Mouse (Mus musculus): ENCODE data around the gene Acot7. TPM values are rescaled to one million over a fixed set of nuclear protein-coding genes. Genes with fewer than 3 reads are reported as not detected.

Gene Acot7
- polyA plus RNA-seq, 1 experiment: 167 TPM

- Histone ChIP-seq H3K36me3 (ENCODE audit: control insufficient read depth, insufficient read depth) (no peaks in the 10 kb centered on the region), H3K4me3 (no peak overlapping the region), H3K79me2 (ENCODE audit: control insufficient read depth, insufficient read depth) (no peaks in the 10 kb centered on the region), H3K4me2 (ENCODE audit: low read depth) (no peak overlapping the region), H3K27me3 (ENCODE audit: control insufficient read depth, insufficient read depth, insufficient read length) (peaks cover 39% of the 10 kb centered on the region), H3ac (ENCODE audit: control insufficient read depth, insufficient read length) (no peak overlapping the region)
- no peak for TF ChIP-seq USF1 (IDR thresholded peaks at IDR 0.05; ENCODE audit: low read depth)
- TF ChIP-seq POLR2AphosphoS2 (IDR thresholded peaks at IDR 0.05; ENCODE audit: insufficient read length, low read depth): no peak
- TF ChIP-seq MYOD1 (IDR thresholded peaks at IDR 0.05; ENCODE audit: control insufficient read depth in 1 of 3, insufficient read length in 2 of 3, low read depth in 2 of 3): no peak
- no peak for TF ChIP-seq E2F4 (IDR thresholded peaks at IDR 0.05; ENCODE audit: insufficient read depth)
- no peak for TF ChIP-seq CEBPB (IDR thresholded peaks at IDR 0.05; ENCODE audit: insufficient read depth, poor library complexity, severe bottlenecking)
- TF ChIP-seq POLR2A (IDR thresholded peaks at IDR 0.05; ENCODE audit: insufficient read length, low read depth): no peak
- TF ChIP-seq TCF3 (IDR thresholded peaks at IDR 0.05; ENCODE audit: insufficient read length, low read depth): no peak
- no peak for TF ChIP-seq TCF12 (IDR thresholded peaks at IDR 0.05; ENCODE audit: insufficient read depth, poor library complexity, severe bottlenecking)
- no peak for TF ChIP-seq MAX (IDR thresholded peaks at IDR 0.05; ENCODE audit: low read depth)
- no peak for TF ChIP-seq SRF (IDR thresholded peaks at IDR 0.05; ENCODE audit: control insufficient read depth, insufficient read length, low read depth)
- no peak for TF ChIP-seq REST (IDR thresholded peaks at IDR 0.05; ENCODE audit: insufficient read depth, insufficient read length)
- no peak for TF ChIP-seq MYOG (IDR thresholded peaks at IDR 0.05; ENCODE audit: control insufficient read depth in 1 of 3, insufficient read depth in 1 of 3, insufficient read length in 2 of 3, low read depth in 2 of 3)
Observed at GRCm38 (mm10) chr4:152162748-152163147, 15.2 kb upstream of the Acot7 start.

GRCm38 (mm10) chr4:152165036-152165931 is 12.7 kb upstream of the Acot7 start:
- no peak for TF ChIP-seq POLR2AphosphoS2 (IDR thresholded peaks at IDR 0.05; ENCODE audit: insufficient read length, low read depth)
- Histone ChIP-seq H3K79me2 (ENCODE audit: control insufficient read depth, insufficient read depth) (no peaks in the 10 kb centered on the region), H3ac (ENCODE audit: control insufficient read depth, insufficient read length) (no peak overlapping the region), H3K4me3 (no peak overlapping the region), H3K36me3 (ENCODE audit: control insufficient read depth, insufficient read depth) (no peaks in the 10 kb centered on the region), H3K4me2 (ENCODE audit: low read depth) (no peak overlapping the region), H3K27me3 (ENCODE audit: control insufficient read depth, insufficient read depth, insufficient read length) (peaks cover 14% of the 10 kb centered on the region)

- Histone ChIP-seq H3K79me2 (ENCODE audit: control insufficient read depth, insufficient read depth) (no peaks in the 10 kb centered on the region), H3ac (ENCODE audit: control insufficient read depth, insufficient read length) (no peak overlapping the region), H3K4me3 (no peak overlapping the region), H3K27me3 (ENCODE audit: control insufficient read depth, insufficient read depth, insufficient read length) (peaks cover 4% of the 10 kb centered on the region), H3K4me2 (ENCODE audit: low read depth) (no peak overlapping the region), H3K36me3 (ENCODE audit: control insufficient read depth, insufficient read depth) (no peaks in the 10 kb centered on the region)
- TF ChIP-seq MYOD1 (IDR thresholded peaks at IDR 0.05; ENCODE audit: control insufficient read depth in 1 of 3, insufficient read length in 2 of 3, low read depth in 2 of 3) (no peak), USF1 (IDR thresholded peaks at IDR 0.05; ENCODE audit: low read depth) (no peak), SRF (IDR thresholded peaks at IDR 0.05; ENCODE audit: control insufficient read depth, insufficient read length, low read depth) (no peak), REST (IDR thresholded peaks at IDR 0.05; ENCODE audit: insufficient read depth, insufficient read length) (no peak), CEBPB (IDR thresholded peaks at IDR 0.05; ENCODE audit: insufficient read depth, poor library complexity, severe bottlenecking) (no peak), POLR2AphosphoS2 (IDR thresholded peaks at IDR 0.05; ENCODE audit: insufficient read length, low read depth) (no peak), MYOG (IDR thresholded peaks at IDR 0.05; ENCODE audit: control insufficient read depth in 1 of 3, insufficient read depth in 1 of 3, insufficient read length in 2 of 3, low read depth in 2 of 3) (no peak), TCF12 (IDR thresholded peaks at IDR 0.05; ENCODE audit: insufficient read depth, poor library complexity, severe bottlenecking) (no peak), E2F4 (IDR thresholded peaks at IDR 0.05; ENCODE audit: insufficient read depth) (no peak), TCF3 (IDR thresholded peaks at IDR 0.05; ENCODE audit: insufficient read length, low read depth) (no peak), POLR2A (IDR thresholded peaks at IDR 0.05; ENCODE audit: insufficient read length, low read depth) (no peak), MAX (IDR thresholded peaks at IDR 0.05; ENCODE audit: low read depth) (no peak)
Observed at GRCm38 (mm10) chr4:152168052-152168451, 9.9 kb upstream of the Acot7 start.

- H3K27me3 ChIP-seq (ENCODE audit: control insufficient read depth, insufficient read depth, insufficient read length): peaks cover 4% of the 10 kb centered on the region
- no peak overlapping the region for H3K4me3 ChIP-seq
- H3K4me2 ChIP-seq (ENCODE audit: low read depth): no peak overlapping the region
- no peak overlapping the region for H3ac ChIP-seq (ENCODE audit: control insufficient read depth, insufficient read length)
- TF ChIP-seq TCF12 (IDR thresholded peaks at IDR 0.05; ENCODE audit: insufficient read depth, poor library complexity, severe bottlenecking): no peak
- no peak for TF ChIP-seq USF1 (IDR thresholded peaks at IDR 0.05; ENCODE audit: low read depth)
- TF ChIP-seq REST (IDR thresholded peaks at IDR 0.05; ENCODE audit: insufficient read depth, insufficient read length): no peak
- TF ChIP-seq POLR2A (IDR thresholded peaks at IDR 0.05; ENCODE audit: insufficient read length, low read depth): no peak
- no peak for TF ChIP-seq POLR2AphosphoS2 (IDR thresholded peaks at IDR 0.05; ENCODE audit: insufficient read length, low read depth)
- no peak for TF ChIP-seq MAX (IDR thresholded peaks at IDR 0.05; ENCODE audit: low read depth)
- no peak for TF ChIP-seq E2F4 (IDR thresholded peaks at IDR 0.05; ENCODE audit: insufficient read depth)
- TF ChIP-seq MYOD1 (IDR thresholded peaks at IDR 0.05; ENCODE audit: control insufficient read depth in 1 of 3, insufficient read length in 2 of 3, low read depth in 2 of 3): no peak
- no peak for TF ChIP-seq CEBPB (IDR thresholded peaks at IDR 0.05; ENCODE audit: insufficient read depth, poor library complexity, severe bottlenecking)
- no peaks in the 10 kb centered on the region for H3K36me3 ChIP-seq (ENCODE audit: control insufficient read depth, insufficient read depth)
- H3K79me2 ChIP-seq (ENCODE audit: control insufficient read depth, insufficient read depth): no peaks in the 10 kb centered on the region
Observed at GRCm38 (mm10) chr4:152169103-152169502, 8.8 kb upstream of the Acot7 start.

GRCm38 (mm10) chr4:152170286-152170685 is 7.6 kb upstream of the Acot7 start:
- Histone ChIP-seq H3K36me3 (ENCODE audit: control insufficient read depth, insufficient read depth) (no peaks in the 10 kb centered on the region), H3K27me3 (ENCODE audit: control insufficient read depth, insufficient read depth, insufficient read length) (peaks cover 4% of the 10 kb centered on the region), H3K79me2 (ENCODE audit: control insufficient read depth, insufficient read depth) (no peaks in the 10 kb centered on the region), H3K4me2 (ENCODE audit: low read depth) (no peak overlapping the region), H3ac (ENCODE audit: control insufficient read depth, insufficient read length) (no peak overlapping the region), H3K4me3 (no peak overlapping the region)
- TF ChIP-seq REST (IDR thresholded peaks at IDR 0.05; ENCODE audit: insufficient read depth, insufficient read length) (no peak), MYOG (IDR thresholded peaks at IDR 0.05; ENCODE audit: control insufficient read depth in 1 of 3, insufficient read depth in 1 of 3, insufficient read length in 2 of 3, low read depth in 2 of 3) (no peak), SRF (IDR thresholded peaks at IDR 0.05; ENCODE audit: control insufficient read depth, insufficient read length, low read depth) (no peak), E2F4 (IDR thresholded peaks at IDR 0.05; ENCODE audit: insufficient read depth) (no peak), USF1 (IDR thresholded peaks at IDR 0.05; ENCODE audit: low read depth) (no peak), TCF12 (IDR thresholded peaks at IDR 0.05; ENCODE audit: insufficient read depth, poor library complexity, severe bottlenecking) (no peak), POLR2AphosphoS2 (IDR thresholded peaks at IDR 0.05; ENCODE audit: insufficient read length, low read depth) (no peak), CEBPB (IDR thresholded peaks at IDR 0.05; ENCODE audit: insufficient read depth, poor library complexity, severe bottlenecking) (no peak), POLR2A (IDR thresholded peaks at IDR 0.05; ENCODE audit: insufficient read length, low read depth) (no peak), MAX (IDR thresholded peaks at IDR 0.05; ENCODE audit: low read depth) (no peak), MYOD1 (IDR thresholded peaks at IDR 0.05; ENCODE audit: control insufficient read depth in 1 of 3, insufficient read length in 2 of 3, low read depth in 2 of 3) (no peak), TCF3 (IDR thresholded peaks at IDR 0.05; ENCODE audit: insufficient read length, low read depth) (no peak)

All from myocyte (in vitro differentiated cells).